Mouse (Mus musculus) adrenal gland, adult (tissue): ENCODE measurements around the gene Rps29.
A peak's percentile ranks its signal among the peaks of the same experiment; 100 is the strongest.

Experiments
- DNase-seq, 2 experiments: peaks; one replicate each; pipeline ENCODE4 v3.0.0; 2022 to 2023; ENCODE audit warnings: low spot score in 1 of 2; ENCODE audit not compliant: inconsistent age in 2 of 2

Gene Rps29

DNA sequence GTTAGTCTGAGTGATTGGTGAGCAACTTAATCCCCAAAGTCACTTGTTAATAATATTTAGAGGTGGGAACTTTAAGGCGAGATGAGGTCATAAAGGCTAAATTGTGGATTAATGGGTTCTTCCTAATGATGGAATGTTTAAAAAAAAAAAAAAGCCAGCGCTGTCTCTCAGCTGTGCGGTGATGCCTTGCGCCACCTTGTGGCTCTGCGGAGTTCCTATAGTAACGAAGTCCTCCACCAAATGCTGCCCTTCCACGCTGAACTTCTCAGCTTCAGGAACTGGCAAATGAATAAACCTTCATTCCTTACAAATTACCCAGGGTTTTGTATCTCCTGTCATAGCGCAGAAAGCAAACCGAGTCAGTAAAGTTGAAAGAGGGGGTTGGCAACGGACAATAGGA is 27.0 kb downstream of the Rps29 start:
- peak; percentile 25 to 59 for DNase-seq

DNA sequence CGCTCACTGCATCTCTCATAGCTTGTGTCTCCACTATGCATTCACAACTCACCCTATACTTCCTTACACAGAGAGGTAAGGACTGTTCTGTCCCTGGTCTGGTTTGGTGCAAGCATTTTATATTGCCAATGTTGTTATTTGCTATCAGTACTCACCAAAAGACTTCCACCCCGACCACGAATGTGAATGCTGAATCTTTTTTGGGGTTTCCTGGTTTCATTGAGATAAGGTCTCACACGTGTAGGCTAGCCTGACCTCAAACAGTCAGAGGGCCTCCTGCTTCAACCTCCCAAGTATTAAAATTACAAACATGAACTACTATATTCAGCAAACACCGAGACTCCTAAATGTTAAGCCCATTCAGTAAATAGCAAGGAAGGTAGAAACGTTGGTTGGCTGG is 27.7 kb downstream of the Rps29 start:
- no peak for DNase-seq

DNA sequence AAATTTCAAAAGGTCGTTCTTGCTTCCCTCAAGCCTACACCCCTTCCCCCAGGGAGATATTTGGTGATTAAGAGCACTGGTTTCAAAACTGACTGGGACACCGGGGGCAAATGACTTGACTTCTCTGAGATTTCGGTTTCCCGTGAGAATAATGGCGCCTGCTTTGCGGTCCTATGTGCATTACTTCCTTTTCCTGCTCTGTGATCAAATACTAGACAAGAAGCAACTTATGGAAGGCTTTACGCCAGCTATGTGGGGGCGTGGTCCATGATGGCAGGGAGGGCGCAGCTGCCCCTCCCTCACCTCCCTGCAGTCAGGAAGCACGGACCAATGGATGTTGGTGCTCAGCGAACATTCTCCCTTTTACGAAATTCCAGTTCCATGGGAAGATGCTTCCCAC is 28.5 kb downstream of the Rps29 start:
- DNase-seq, result no peak

DNA sequence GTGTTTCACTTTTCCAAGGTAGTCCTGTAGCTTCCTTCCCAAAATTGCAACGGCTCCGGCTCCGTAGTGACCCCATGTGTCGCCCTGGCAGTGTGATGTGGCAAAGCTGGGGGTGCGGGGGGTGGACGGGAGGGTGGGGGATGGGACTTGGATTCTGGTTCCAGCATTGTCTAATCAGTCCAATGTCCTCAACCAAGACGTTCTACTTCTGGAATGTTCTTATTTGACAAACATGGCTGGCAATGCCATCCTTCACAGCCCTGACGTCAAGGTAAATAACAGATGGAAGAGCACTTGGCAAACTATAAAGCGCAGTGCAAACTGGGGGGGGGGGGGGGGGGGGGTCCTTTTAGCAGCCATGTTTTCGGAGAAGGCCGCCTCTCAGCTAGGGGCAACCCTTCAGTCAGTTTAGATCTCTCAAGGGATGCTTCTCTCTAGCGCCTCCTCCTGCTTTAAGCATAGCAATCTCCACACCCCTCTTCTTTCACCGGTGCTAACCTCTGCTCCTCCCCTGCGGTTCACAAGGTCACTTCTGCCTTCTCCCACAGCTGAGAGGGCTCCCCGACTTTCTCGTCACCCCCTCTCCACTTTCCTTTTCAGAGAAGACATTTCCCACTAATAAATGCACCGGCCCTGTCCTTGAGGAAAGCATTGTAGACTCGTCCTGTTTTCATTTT is 29.2 kb downstream of the Rps29 start:
- peak in 1 of 2 experiments; percentile 45 for DNase-seq

- DNase-seq, result no peak
Observed at GRCm38 (mm10) chr12:69127626-69128025, 31.4 kb downstream of the Rps29 start.

GRCm38 (mm10) chr12:69127170-69127569 is 31.8 kb downstream of the Rps29 start:
- peak in 1 of 2 experiments; percentile 61 for DNase-seq

- DNase-seq, result no peak
Observed at GRCm38 (mm10) chr12:69125066-69125465, 33.9 kb downstream of the Rps29 start.

- DNase-seq, result no peak
Observed at GRCm38 (mm10) chr12:69122801-69123200, 36.2 kb downstream of the Rps29 start.

DNA sequence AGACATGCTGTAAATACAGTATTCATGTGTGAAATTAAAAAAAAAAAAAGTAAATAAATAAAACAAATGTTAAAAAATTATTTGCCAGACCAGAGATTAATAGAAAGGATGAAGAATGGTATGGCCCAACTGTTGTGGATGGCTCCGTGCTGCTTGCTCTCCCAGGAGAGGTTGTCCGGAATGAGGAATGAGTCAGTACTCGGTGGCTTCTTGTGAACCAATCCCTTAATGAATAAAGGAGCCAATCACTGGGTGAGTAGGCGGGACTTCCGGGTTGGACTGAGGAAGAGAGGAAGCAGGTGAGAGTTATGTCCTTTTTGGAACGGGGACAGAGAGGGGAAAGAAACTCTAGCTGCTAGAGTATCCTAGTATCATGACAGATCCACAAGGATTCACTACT is 39.1 kb downstream of the Rps29 start:
- DNase-seq, result no peak
